Mouse (Mus musculus) heart, postnatal 10 days (tissue): ENCODE measurements around the gene Aaas. TPM values are rescaled to one million over a fixed set of nuclear protein-coding genes. Genes with fewer than 3 reads are reported as not detected.
"Not testable (repeated sequence)": the region's sequence is repeated elsewhere in the genome, so short reads cannot be mapped to it uniquely, and the experiment has no call there.

Source experiments
- DNase-seq, 2 experiments: peaks; one replicate each; pipeline ENCODE4 v3.0.0; 2021
- intact Hi-C: fragments of 180-260 bp; cut with DNase I; formaldehyde crosslinking; loops from one replicate; pipeline ENCODE4 v1.15.1; 2025
- total RNA-seq, 2 experiments: library from RNA; stranded (reverse); gene quantifications; 2 replicates each; pipeline ENCODE4 v1.2.3; 2021

The Aaas gene
- total RNA-seq, 2 experiments from 2014 or later = 16.2 to 16.4 TPM

GRCm38 (mm10) chr15:102358126-102358525 lies 7.6 kb upstream of the Aaas start:
- intact Hi-C loops = no loop called here
- DNase-seq = no peak

DNA sequence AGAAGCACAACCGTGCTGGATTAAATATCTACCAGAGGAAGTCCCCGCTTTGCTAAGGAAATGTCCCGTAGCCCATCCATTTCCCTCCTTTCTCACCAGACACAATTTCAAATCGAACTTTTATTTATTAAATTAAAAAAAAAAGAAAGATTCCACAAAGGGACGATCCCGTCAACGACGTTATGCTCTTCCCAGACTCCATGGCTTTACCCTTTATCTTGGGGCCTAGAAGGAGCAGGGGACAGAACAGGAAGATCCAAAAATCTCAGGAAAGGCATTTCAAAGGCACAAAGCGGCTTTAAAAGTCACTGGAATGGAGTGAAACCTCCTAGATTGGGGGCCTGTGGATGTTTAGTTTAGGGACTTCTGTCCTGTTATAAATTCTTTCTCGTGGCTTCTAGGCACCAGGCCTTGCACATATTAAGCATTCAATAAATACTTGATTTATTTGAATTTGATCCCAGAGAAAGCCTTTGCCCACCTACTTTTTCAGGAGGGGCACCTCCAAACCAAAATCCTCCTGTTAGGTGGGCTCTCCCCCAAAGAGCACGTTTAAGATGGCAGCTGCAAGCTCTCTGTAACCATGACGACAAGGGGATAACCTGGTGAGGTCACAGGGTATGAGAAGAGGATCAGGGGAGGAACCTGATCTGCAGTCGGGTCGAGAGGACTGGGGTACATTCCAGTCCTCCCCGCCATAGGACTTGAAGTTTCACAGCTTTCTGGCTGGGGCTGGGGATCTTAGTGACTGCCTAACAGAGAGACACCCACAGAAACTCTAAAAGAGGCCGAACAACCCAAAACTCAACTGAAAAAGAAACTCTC lies 6.1 kb upstream of the Aaas start:
- DNase-seq = no peak
- intact Hi-C loops = loop anchor here (1.0 kb wide), 1 partner anchor 19 kb away; no protein-coding TSS in a partner anchor

DNA sequence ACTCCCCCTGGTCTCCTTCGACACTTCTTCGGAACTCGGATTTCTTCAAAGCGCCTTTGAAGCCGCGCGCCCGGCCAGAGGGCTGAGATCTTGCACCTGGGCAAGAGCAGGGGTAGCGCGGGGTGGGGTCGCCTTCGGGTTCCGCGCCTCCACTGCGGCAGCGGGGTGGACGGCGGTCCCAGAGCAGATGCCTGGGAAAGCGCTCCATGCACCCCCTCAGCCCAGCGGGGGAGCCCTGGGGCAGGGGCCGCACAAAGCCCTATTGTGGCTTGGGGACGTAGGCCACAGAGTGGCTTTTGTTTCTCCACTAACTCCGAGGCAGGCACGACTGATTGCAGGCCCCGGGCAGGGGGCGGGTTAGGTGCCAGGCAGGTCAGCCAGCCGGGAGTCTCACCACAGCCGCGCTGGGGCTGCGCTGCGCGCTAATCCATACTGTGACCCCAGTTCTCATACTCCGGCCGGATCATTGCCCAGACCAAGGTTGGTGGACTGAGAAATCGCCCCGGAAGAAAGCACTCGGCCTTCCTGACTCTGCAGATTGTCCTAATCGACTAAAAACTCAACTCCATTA lies 5.4 kb upstream of the Aaas start:
- peak in 1 of 2 experiments; percentile 14 for DNase-seq
- intact Hi-C loops = loop anchor here (1.0 kb wide), 1 partner anchor 19 kb away; no protein-coding TSS in a partner anchor

DNA sequence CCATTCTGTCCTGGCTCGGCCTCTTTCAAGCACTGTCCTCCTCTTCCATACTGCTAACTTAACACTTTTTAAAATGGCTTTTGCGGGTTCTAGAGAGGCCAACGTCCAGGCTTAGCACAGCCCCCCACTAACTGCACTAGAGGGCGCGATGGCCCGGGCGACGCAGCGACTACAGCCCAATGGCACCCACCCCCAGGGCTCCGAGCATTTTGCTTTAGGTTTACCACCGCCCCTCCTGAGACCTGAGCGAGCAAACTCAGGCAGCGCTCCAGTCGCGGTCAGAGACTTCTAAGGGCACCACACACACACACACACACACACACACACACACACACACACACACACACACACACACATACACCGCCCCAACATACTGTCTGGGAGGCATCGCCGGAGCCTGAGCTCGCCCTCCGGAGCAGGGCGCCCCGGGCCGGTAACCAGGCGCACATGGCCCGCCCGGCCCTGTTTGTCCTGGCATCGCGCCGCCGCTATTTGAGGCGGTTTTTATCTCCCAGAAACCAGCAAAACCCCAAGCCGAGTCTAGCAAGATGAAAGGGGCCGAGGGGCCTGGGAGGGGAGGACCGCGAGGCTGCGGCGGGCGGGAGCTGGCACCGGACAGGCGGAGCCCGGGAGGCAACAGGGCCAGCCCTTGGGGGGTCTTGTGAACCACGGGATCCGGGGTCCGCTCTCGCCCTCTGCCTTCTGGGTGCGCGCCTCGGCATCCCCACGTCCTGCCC lies 4.7 kb upstream of the Aaas start:
- intact Hi-C loops = no loop called here
- DNase-seq = peak; percentile 71 to 82

DNA sequence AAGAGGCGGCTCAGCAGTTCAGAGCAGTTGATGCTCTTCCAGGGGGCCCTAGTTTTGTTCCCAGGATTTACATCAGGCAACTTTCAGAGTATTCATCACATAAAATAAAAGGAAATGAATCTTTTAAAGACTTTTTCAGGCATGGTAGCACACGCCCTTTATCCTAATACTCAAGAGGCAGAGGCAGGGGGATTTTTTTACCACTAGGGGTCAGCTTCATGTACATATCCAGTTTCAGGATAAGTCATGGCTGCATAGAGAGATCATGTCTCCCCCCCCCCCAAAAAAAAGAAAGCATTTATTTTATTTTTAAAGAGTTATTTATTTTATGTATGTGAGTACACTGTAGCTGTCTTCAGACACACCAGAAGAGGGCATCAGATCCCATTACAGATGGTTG lies 3.4 kb upstream of the Aaas start:
- intact Hi-C loops = no loop called here
- DNase-seq = no peak

GRCm38 (mm10) chr15:102352177-102352576 lies 1.6 kb upstream of the Aaas start:
- no peak for DNase-seq
- intact Hi-C loops = no loop called here

GRCm38 (mm10) chr15:102350942-102351291 lies 346 bp upstream of the Aaas start:
- DNase-seq = no peak
- intact Hi-C loops = loop anchor here (2.0 kb wide), 1 partner anchor 26 kb away; no protein-coding TSS in a partner anchor

- DNase-seq = no peak
- intact Hi-C loops = no loop called here
Measured at GRCm38 (mm10) chr15:102346444-102346843, 4.1 kb downstream of the Aaas start.

DNA sequence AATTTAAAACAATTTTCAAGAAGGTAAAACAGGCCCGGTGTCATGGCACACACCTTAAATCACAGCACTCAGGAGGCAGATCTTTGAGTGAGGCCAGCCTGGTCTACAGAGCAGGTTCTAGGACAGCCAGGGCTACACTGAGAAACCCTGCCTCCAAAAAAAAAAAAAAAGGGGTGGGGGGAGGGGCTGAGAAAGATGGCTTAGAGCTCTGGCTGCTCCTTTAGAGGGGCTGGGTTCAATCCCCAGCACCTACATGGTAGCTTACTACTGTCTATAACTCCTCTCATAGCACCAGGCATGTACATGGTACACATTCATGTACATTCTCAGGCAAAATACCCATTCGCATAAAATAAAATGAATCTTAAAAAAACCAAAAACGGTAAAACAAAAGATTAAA lies 6.1 kb downstream of the Aaas start:
- DNase-seq = no peak
- intact Hi-C loops = no loop called here

GRCm38 (mm10) chr15:102341580-102341979 lies 9.0 kb downstream of the Aaas start:
- peak; percentile 42 to 75 for DNase-seq
- intact Hi-C loops = no loop called here

- DNase-seq = no peak
- intact Hi-C loops = no loop called here
Measured at GRCm38 (mm10) chr15:102339612-102340011, 11.0 kb downstream of the Aaas start.

DNA sequence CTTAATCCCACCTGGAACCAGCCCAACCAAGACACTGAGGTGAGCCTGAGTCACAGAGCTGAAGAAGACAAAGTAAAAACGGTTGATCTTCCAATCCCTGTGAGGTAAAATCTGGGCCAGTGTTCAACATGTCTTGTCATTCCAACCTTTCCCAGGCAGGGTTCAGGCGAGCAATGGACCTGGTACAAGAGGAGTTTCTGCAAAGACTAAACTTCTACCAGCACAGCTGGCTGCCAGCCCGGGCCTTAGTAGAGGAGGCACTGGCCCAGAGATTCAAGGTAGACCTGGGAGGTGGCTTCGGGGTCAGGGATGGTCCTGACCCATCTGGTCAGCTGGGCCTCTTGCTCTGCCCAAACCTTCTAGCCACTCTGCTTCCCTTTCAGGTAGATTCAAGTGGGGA lies 13.6 kb downstream of the Aaas start:
- DNase-seq = no peak
- intact Hi-C loops = no loop called here

DNA sequence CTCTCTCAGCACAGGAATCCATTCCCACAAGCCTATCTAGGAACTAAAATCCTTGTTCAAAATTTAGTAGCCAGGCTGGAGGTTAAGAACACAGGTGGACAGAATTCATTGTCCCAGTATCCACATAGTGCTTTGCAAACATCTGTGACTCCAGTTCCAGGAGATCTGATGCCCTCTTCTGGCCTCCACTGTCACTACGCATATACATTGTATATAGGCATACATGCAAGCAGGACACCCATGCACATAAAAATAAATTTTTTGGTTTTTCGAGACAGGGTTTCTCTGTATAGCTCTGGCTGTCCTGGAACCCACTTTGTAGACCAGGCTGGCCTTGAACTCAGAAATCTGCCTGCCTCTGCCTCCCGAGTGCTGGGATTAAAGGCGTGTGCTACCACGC lies 14.6 kb downstream of the Aaas start:
- intact Hi-C loops, DNase-seq: not testable (repeated sequence)

GRCm38 (mm10) chr15:102335254-102335653 lies 15.3 kb downstream of the Aaas start:
- DNase-seq = no peak

DNA sequence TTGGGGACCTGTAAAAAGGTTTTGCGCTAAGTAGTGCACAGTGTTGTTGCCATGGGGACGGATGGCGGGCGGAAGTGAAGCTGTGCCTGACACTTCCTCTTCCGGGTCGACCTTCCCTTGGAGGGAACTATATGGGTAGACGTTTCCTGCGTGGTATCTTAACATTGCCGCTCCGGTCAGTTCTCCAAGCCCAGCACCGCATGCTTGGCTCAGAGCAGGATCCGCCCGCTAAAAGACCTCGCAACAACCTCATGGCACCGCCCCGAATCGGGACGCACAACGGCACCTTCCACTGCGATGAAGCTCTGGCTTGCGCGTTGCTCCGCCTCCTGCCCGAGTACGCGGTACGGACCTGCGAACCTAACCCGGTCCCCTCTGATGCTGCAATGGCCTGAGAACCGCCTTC lies 19.0 kb downstream of the Aaas start, which contains the start of gene Myg1:
Gene Myg1, plus strand, starts transcription at position 100 of the 406 bp plus-strand sequence.
- intact Hi-C loops = no loop called here

More at GRCm38 (mm10) chr15:102335254-102335653, 15.3 kb downstream of the Aaas start:
- intact Hi-C loops = no loop called here

DNA sequence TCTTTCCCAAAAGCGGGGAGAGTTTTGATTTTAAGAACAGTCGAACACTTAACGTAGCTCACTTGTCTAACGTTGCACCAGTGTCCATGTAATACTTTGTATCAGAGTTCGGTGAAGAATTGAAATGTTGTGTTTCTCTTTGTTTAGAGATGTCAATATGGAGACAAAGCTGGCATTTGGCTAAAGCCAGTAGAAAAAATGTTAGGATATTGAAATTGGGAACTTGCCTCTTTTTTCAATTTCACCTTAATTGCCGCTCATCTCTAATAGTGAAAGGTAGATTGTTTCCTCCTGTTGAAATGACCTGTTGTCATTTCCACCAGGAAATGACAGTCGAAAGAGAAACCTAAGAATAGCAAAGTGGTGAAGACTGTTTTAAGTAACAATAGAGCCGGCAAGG lies 23.7 kb downstream of the Aaas start:
- intact Hi-C loops = no loop called here

More for the DNA sequence above, 19.0 kb downstream of the Aaas start, which contains the start of gene Myg1:
- peak; percentile 87 to 93 for DNase-seq

DNA sequence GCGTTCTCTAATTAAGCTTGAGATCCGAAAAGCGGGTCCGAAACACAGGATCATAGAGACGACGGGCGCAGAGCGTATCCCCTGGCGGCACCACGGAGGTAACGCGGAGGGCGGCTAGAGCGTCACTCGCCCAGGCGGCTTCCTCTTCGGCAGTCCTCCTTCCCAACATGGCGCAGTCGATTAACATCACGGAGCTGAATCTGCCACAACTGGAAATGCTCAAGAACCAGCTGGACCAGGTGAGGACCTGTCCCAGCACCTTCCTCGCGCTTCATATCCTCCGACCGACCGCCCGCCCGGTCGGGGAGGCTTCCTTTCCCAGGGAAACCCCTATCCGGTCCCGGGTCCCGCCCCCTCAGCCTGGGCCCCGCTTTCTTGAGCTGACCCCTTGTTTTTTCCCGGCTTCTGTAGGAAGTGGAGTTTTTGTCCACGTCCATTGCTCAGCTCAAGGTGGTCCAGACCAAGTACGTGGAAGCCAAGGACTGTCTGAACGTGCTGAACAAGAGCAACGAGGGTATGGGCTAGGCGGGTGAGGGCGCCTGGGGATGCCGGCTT lies 24.5 kb downstream of the Aaas start, which contains the start of gene Pfdn5:
Gene Pfdn5, plus strand, starts transcription at position 95 of the 555 bp plus-strand sequence.
- intact Hi-C loops = no loop called here
- peak; percentile 91 to 92 for DNase-seq

More for the DNA sequence above, 23.7 kb downstream of the Aaas start:
- no peak for DNase-seq

- intact Hi-C loops = no loop called here
- DNase-seq = peak; percentile 22 to 47
Measured at GRCm38 (mm10) chr15:102324654-102325473, 25.7 kb downstream of the Aaas start.

GRCm38 (mm10) chr15:102316263-102316662 lies 34.3 kb downstream of the Aaas start:
- peak; percentile 78 to 84 for DNase-seq
- intact Hi-C loops = loop anchor here (1.0 to 5.0 kb wide), 3 partner anchors 28 to 139 kb away; no protein-coding TSS in a partner anchor

DNA sequence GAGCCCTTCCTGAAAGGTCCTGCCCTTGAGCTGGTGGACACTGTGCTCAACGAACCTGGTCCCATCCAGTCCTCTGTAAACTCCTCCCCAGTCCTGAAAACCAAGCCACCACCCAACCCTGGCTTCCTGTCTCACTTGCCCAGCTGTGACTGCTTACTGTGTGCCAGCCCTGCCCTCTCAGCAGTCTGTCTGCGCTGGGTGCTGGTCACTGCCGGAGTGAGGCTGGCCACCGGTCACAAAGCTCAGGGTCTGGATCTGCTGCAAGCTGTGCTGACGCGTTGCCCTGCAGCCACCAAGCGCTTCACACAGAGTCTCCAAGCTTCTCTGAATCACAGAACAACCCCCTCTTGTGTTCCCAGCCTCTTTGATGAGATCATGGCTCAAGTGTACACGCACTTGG lies 35.3 kb downstream of the Aaas start:
- intact Hi-C loops = loop anchor here (5.0 kb wide), 1 partner anchor 138 kb away; no protein-coding TSS in a partner anchor
- peak in 1 of 2 experiments; percentile 31 for DNase-seq
